Mouse (Mus musculus) kidney, postnatal 36 days (tissue): ENCODE data around the gene Rbm39.
"Not testable (repeated sequence)": the region's sequence is repeated elsewhere in the genome, so short reads cannot be mapped to it uniquely, and the experiment has no call there.

Experiments used
- DNase-seq, 2 experiments: peaks; one replicate each; pipeline ENCODE4 v3.0.0; 2021 to 2022; ENCODE audit warnings: mixed read lengths in 2 of 2

Gene Rbm39

GRCm38 (mm10) chr2:156179796-156180093 lies 293 bp downstream of the Rbm39 start:
- DNase-seq = no peak

GRCm38 (mm10) chr2:156179046-156179795 lies 817 bp downstream of the Rbm39 start:
- DNase-seq = peak; percentile 78 to 87

GRCm38 (mm10) chr2:156177651-156178050 lies 2.4 kb downstream of the Rbm39 start:
- no peak for DNase-seq

GRCm38 (mm10) chr2:156177079-156177478 lies 3.0 kb downstream of the Rbm39 start:
- DNase-seq = no peak

DNA sequence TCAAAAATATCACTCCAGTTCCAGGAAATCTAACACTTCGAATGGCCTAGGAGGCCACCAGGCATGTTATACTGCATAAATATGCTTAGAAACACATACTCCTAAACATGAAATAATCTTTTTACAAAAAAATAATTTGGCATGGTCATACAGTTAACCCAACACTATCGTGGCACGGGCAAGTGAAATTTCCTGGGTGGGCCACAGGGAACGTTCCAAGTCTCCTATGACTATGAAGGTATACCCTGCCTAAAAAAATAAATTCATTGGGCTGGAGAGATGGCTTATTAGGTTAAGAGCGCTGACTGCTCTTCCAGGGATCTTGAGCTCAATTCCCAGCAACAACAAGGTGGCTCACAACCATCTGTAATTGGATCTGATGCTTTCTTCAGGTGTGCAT lies 13.5 kb downstream of the Rbm39 start:
- DNase-seq = no peak

DNA sequence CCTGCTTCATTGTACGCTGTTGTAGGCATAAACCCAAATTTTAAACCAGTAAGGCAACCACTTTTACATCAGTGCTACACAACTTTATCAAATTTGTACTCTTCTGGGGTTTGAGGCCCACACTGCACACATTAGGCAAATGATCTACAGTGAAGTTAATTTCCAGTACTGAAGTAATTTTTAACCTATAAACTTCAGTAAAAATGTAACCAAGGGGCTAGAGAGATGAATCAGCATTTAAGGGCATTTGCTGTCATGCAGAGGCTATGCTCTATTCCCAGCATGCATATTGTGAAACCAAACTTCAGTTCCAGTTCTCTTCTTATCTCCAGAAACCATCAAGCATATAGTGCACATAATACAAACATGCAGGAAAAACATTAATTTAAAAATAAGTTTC lies 14.6 kb downstream of the Rbm39 start:
- DNase-seq = no peak

DNA sequence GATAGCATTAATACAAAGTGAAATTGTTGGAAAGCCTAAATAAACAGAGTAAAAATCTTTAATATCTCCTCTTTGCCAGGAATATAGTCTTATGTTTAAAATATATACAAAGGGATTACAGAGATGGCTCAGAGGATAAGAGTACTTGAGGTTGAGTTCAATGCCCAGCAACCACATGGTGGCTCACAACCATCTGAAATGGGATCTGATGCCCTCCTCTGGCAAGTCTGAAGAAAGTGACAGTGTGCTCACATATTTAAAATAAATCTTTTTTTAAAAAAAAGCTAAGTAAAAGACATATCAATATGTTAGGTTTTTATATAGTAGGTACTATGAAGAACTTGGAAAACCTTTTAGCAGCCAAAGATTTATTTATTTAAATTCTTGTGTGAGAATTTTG lies 28.5 kb downstream of the Rbm39 start:
- no peak for DNase-seq

- DNase-seq = no peak
Measured at GRCm38 (mm10) chr2:156147316-156147915, 32.6 kb downstream of the Rbm39 start.

DNA sequence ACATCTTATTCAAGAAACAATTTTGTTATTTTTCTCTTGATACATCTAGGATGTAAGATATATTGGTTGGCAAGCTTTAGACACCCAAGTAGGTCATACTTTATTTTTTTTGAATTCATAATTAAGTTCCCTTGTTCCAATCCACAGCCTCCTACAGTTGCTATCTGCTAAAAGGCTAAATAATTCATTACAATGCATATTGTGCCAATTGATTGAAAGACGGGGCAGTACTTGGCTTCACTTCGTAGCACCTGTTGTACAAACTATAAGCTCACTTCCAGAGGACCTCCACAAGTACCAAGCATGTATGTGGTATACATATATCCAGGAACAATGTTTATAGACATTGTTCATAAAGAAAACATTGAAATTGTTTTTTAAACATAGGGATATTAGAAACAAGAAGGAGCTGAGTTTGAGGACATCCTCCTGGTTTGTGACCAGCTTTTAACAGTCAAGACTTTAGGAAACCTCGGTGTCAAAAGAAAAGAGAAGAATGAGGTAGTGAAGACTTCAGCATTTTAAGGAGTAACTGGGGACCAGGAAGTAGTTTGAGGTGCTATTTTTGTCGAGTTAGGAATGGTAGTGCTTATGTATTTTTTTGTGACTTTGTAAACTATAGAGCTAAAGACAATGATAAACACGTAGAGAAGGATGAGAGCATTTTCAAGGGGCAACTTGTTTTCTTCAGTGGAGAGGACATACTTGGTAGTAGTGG lies 33.6 kb downstream of the Rbm39 start:
- no peak for DNase-seq

- DNase-seq = no peak
Measured at GRCm38 (mm10) chr2:156145486-156146130, 34.4 kb downstream of the Rbm39 start.

GRCm38 (mm10) chr2:156143953-156144724 lies 35.9 kb downstream of the Rbm39 start, which contains the start of the genes Romo1 and Nfs1:
Gene Romo1 (plus strand): TSS chr2:156144039.
Gene Nfs1 (minus strand): TSS chr2:156144186.
- DNase-seq = peak; percentile 92 to 96

DNA sequence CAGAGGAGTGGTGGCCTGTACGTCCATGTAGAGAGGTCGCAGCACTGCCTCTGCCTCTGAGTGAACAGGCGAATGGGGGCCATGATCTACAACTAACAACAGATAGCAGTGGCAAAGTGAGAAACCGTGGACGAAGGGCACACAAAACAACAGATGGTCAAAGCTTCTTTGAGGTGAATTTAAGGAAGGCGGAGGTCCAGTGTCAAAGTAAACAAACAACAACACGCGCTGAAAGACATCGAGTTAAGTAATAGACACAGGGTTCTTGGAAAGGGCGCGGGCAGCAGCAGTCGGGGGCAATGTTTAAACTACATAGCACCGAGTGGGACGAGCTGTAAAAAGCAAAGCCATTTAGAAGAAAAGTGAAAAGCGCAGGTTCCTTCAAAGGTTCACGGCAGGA lies 36.7 kb downstream of the Rbm39 start:
- peak in 1 of 2 experiments; percentile 14 for DNase-seq

DNA sequence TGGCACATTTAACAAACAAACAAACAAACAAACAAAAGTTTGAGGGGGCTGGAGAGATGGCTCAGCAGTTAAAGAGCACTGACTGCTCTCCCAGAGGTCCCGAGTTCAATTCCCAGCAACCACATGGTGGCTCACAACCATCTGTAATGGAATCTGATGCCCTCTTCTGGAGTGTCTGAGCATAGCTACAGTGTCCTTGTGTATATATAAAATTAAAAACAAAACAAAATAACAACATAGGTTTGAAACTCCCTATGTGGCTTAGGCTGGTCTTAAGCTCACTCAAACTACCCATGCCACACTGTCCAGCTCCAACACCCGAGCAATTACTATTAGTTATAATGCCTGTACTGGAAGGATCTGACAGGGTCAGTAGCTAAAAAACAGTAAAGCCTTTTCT lies 37.2 kb downstream of the Rbm39 start:
- DNase-seq = peak in 1 of 2 experiments; percentile 15

DNA sequence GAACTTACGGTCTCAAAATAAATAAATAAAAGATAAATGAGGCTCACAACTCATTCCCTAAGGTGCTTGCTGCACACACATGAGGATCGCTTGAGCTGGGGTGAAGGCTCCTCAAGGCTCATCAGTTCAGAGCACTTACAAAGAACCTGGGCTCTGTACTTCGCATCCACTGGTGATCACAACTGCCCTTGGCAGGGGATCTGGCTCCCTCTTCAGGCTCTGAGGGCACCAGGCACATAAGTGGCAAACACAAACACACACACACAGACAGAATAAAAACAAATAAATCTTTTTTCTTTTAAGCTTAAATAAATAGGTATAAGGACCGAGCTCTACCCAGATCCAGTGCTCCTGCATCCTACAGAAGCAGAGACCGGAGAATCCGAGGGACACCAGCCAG lies 44.3 kb downstream of the Rbm39 start:
- no peak for DNase-seq

DNA sequence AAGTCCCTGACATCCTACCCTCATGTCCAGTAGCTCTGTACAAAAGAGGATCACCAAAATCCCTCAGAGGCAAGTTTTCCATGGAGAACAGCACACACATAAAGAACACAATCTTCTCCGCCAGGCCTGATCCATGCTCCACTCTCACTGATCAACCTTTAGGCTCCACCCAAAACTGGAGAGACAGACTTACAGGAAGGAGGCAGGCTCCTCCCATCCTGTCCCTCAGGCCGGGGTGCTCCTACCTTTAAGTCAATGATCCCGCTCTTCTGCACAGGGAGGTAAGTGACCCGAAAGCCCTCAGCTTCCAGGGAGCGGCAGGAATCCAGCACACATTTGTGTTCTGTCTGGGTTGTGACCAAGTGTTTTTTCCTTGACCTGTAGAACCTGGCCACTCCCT lies 45.9 kb downstream of the Rbm39 start:
- no peak for DNase-seq

DNA sequence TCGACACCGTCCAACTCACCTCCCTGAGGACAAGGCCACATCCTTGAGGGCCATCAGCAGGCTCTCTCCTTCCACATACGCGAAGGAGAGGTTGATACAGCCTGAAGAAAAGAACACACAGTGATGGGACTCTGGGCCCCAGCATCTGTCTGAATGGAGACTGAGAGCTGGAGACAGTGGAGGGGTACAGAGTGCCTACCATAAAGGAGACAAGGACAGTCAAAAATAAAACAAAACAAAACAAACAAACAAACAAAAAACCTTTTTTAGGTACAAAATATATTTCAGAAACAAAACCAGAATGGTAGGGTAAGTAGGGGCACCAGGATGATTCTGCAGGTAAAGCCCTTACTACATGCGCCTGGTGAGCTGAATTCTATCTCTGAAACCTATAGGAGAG lies 53.0 kb downstream of the Rbm39 start, which contains the start of gene Gm28036:
Gm28036 (minus strand) TSS at position 101 of the 400 bp plus-strand sequence.
- no peak for DNase-seq

- peak; percentile 39 to 42 for DNase-seq
Measured at GRCm38 (mm10) chr2:156123731-156124130, 56.3 kb downstream of the Rbm39 start.

GRCm38 (mm10) chr2:156119566-156119965 lies 60.5 kb downstream of the Rbm39 start:
- DNase-seq = no peak

- not testable (repeated sequence) for DNase-seq
Measured at GRCm38 (mm10) chr2:156112080-156112423, 68.0 kb downstream of the Rbm39 start.

DNA sequence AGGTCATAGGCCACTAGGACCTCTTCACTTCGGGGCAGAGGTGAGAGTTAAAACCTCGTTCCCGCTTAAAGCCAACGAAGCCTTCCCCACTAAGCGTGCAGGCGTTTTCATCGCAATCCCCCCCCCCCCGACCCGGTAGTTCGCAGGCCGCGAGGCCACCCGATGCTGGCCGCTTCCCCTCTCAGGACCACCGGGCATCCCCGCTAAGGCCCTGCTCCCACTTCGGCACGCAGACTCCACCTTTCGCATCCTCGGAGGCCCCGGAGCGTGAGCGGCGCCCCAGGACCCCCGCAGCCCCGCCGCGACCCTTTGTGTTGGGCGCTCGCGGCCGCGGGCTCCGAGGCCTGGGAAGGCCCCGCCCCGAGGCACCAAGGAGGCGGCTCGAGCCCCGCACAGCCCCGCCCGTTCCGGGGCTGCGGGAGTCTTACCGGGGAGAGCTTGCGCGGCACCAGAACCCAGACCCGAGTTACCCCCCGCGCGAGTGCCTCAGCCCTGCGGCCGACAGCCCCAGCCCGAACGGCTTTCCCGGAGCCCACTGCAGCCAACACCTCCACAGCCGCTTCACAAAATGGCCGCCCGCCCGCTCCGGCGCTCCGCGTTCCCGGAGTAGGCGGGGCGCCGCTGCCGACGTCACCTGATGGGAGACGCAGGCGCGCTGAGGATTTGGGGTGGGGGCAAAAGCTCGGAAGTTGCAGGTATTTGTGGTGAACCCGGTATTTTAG lies 68.5 kb downstream of the Rbm39 start, which contains the start of the genes Cpne1 and Rbm12:
Cpne1 (minus strand) TSS at position 608 of the 722 bp plus-strand sequence.
Rbm12 (minus strand) TSS at position 621 of the 722 bp plus-strand sequence.
- DNase-seq = peak; percentile 90 to 96

GRCm38 (mm10) chr2:156110627-156111357 lies 69.2 kb downstream of the Rbm39 start:
- peak in 1 of 2 experiments; percentile 16 for DNase-seq
